Mouse (Mus musculus) thymus, postnatal 10 days (tissue): ENCODE data around the gene Lhfp.
A peak's percentile ranks its signal among the peaks of the same experiment; 100 is the strongest.
"Not testable (repeated sequence)": the region's sequence is repeated elsewhere in the genome, so short reads cannot be mapped to it uniquely, and the experiment has no call there.

Experiments used
- DNase-seq, 2 experiments: peaks; one replicate each; pipeline ENCODE4 v3.0.0; 2021; ENCODE audit warnings: low spot score in 2 of 2

Lhfp gene

GRCm38 (mm10) chr3:53212599-53212998 is 171.3 kb downstream of the Lhfp start:
- DNase-seq = no peak

- no peak for DNase-seq
These were observed 172.0 kb downstream of the Lhfp start for GRCm38 (mm10) chr3:53213346-53213745.

- no peak for DNase-seq
These were observed 172.5 kb downstream of the Lhfp start for GRCm38 (mm10) chr3:53213746-53214271.

- DNase-seq = no peak
These were observed 173.1 kb downstream of the Lhfp start for GRCm38 (mm10) chr3:53214386-53214785.

- no peak for DNase-seq
These were observed 176.4 kb downstream of the Lhfp start for GRCm38 (mm10) chr3:53217697-53218096.

GRCm38 (mm10) chr3:53221531-53222272 is 180.4 kb downstream of the Lhfp start:
- no peak for DNase-seq

GRCm38 (mm10) chr3:53224141-53224540 is 182.8 kb downstream of the Lhfp start:
- no peak for DNase-seq

- no peak for DNase-seq
These were observed 184.4 kb downstream of the Lhfp start for GRCm38 (mm10) chr3:53225774-53226173.

GRCm38 (mm10) chr3:53226223-53226622 is 184.9 kb downstream of the Lhfp start:
- DNase-seq = no peak

- DNase-seq = no peak
These were observed 186.5 kb downstream of the Lhfp start for GRCm38 (mm10) chr3:53227866-53228265.

- DNase-seq = no peak
These were observed 189.2 kb downstream of the Lhfp start for GRCm38 (mm10) chr3:53230562-53230961.

GRCm38 (mm10) chr3:53231112-53231511 is 189.8 kb downstream of the Lhfp start:
- no peak for DNase-seq

GRCm38 (mm10) chr3:53232411-53232810 is 191.1 kb downstream of the Lhfp start:
- not testable (repeated sequence) for DNase-seq

GRCm38 (mm10) chr3:53234689-53235088 is 193.4 kb downstream of the Lhfp start:
- DNase-seq = no peak

GRCm38 (mm10) chr3:53236471-53236870 is 195.1 kb downstream of the Lhfp start:
- no peak for DNase-seq

GRCm38 (mm10) chr3:53240150-53240549 is 198.8 kb downstream of the Lhfp start:
- DNase-seq = no peak

- DNase-seq = no peak
These were observed 204.4 kb downstream of the Lhfp start for GRCm38 (mm10) chr3:53245571-53246208.

- DNase-seq = peak in 1 of 2 experiments; percentile 38
These were observed 205.8 kb downstream of the Lhfp start for GRCm38 (mm10) chr3:53247102-53247501.

- DNase-seq = no peak
These were observed 207.0 kb downstream of the Lhfp start for GRCm38 (mm10) chr3:53248158-53248874.

GRCm38 (mm10) chr3:53252556-53252955 is 211.2 kb downstream of the Lhfp start:
- no peak for DNase-seq

- no peak for DNase-seq
These were observed 212.0 kb downstream of the Lhfp start for GRCm38 (mm10) chr3:53253223-53253832.

GRCm38 (mm10) chr3:53258657-53259158 is 217.4 kb downstream of the Lhfp start:
- DNase-seq = no peak
